Mouse (Mus musculus) NIH3T3 (cell line): Measurements from ENCODE around the gene Upf1.

Source experiments
- DNase-seq: peaks from one replicate; pipeline ENCODE4 v3.0.0-alpha.2; 2012; ENCODE audit warnings: low read depth

Gene Upf1

GRCm38 (mm10) chr8:70327512-70327911 is 25.6 kb downstream of the Upf1 start:
- no peak for DNase-seq

- DNase-seq, result peak; percentile 60
Observed at GRCm38 (mm10) chr8:70323716-70324115, 29.4 kb downstream of the Upf1 start.

- DNase-seq, result no peak
Observed at GRCm38 (mm10) chr8:70317872-70318271, 35.2 kb downstream of the Upf1 start.

- DNase-seq, result peak; percentile 43
Observed at GRCm38 (mm10) chr8:70316511-70317504, 36.3 kb downstream of the Upf1 start.

GRCm38 (mm10) chr8:70315624-70316510 is 37.2 kb downstream of the Upf1 start, which contains the start of gene Cers1:
Cers1 (plus strand) TSS chr8:70315775.
- peak; percentile 78 for DNase-seq

- peak; percentile 43 for DNase-seq
Observed at GRCm38 (mm10) chr8:70313399-70313798, 39.7 kb downstream of the Upf1 start.

GRCm38 (mm10) chr8:70309311-70309710 is 43.8 kb downstream of the Upf1 start:
- peak; percentile 69 for DNase-seq

- no peak for DNase-seq
Observed at GRCm38 (mm10) chr8:70302901-70303300, 50.2 kb downstream of the Upf1 start.

- peak; percentile 95 for DNase-seq
Observed at GRCm38 (mm10) chr8:70302358-70302890, 50.7 kb downstream of the Upf1 start, which contains the start of the genes Ddx49 and Cope. Ddx49 (minus strand) TSS chr8:70302489. Cope (plus strand) TSS chr8:70302518.

- no peak for DNase-seq
Observed at GRCm38 (mm10) chr8:70300881-70301280, 52.2 kb downstream of the Upf1 start.

- DNase-seq, result peak; percentile 66
Observed at GRCm38 (mm10) chr8:70293988-70294405, 59.1 kb downstream of the Upf1 start.

- DNase-seq, result peak; percentile 28
Observed at GRCm38 (mm10) chr8:70286737-70287136, 66.3 kb downstream of the Upf1 start.

- DNase-seq, result no peak
Observed at GRCm38 (mm10) chr8:70285304-70285703, 67.8 kb downstream of the Upf1 start.

- DNase-seq, result no peak
Observed at GRCm38 (mm10) chr8:70284421-70284820, 68.7 kb downstream of the Upf1 start.

GRCm38 (mm10) chr8:70283136-70284077 is 69.7 kb downstream of the Upf1 start:
- peak; percentile 57 for DNase-seq

GRCm38 (mm10) chr8:70282603-70283135 is 70.4 kb downstream of the Upf1 start, which contains the start of gene Homer3:
Homer3 (plus strand) TSS chr8:70282827.
- DNase-seq, result peak; percentile 91
